Comparison of ENCODE assay signal across 13 mouse cellular contexts in genomic region chr2:75019459-75019858, GRCm38 (mm10).
A peak's percentile ranks its signal among the peaks of the same experiment; 100 is the strongest.
DNase-seq lines count a peak whose midpoint lies in the region; ATAC-seq lines count a peak whose summit lies in the region.
"Had no signal": no experiment of that assay in that cellular context is flagged by ENCODE, and none has a peak within 500 bp of the region (broad histone marks: within the 10 kb centered on the region; RNA-seq: fewer than 3 reads in every experiment).

No protein-coding gene starts in this region.

- no peaks in the 10 kb centered on the region for H3K36me3 ChIP-seq in heart, embryonic 14.5 days (ENCODE audit: control insufficient read depth, insufficient read depth, low read length)
- no peaks in the 10 kb centered on the region for H3K36me3 ChIP-seq in liver, embryonic 11.5 days (ENCODE audit: control insufficient read depth, insufficient read depth, low read length)
- H3K36me3 ChIP-seq: embryonic facial prominence, embryonic 12.5 days; limb, embryonic 12.5 days; neural tube, embryonic 15.5 days had no signal

- no peak overlapping the region for H3K9ac ChIP-seq in heart, embryonic 14.5 days (ENCODE audit: low read length)
- no peak overlapping the region for H3K9ac ChIP-seq in liver, embryonic 11.5 days (ENCODE audit: low read depth, low read length)
- H3K9ac ChIP-seq: embryonic facial prominence, embryonic 12.5 days; limb, embryonic 12.5 days; neural tube, embryonic 15.5 days had no signal

- H3K4me3 ChIP-seq in heart, embryonic 14.5 days (ENCODE audit: control insufficient read depth in 1 of 2, insufficient read depth in 1 of 2, low read depth in 1 of 2, low read length in 2 of 2), result no peak overlapping the region
- H3K4me3 ChIP-seq in liver, embryonic 11.5 days (ENCODE audit: low read depth, low read length), result no peak overlapping the region
- H3K4me3 ChIP-seq: embryonic facial prominence, embryonic 12.5 days; limb, embryonic 12.5 days; neural tube, embryonic 15.5 days had no signal

- no peaks in the 10 kb centered on the region for H3K9me3 ChIP-seq in heart, embryonic 14.5 days (ENCODE audit: control insufficient read depth, low read length)
- H3K9me3 ChIP-seq in liver, embryonic 11.5 days (ENCODE audit: control insufficient read depth, low read length), result no peaks in the 10 kb centered on the region
- H3K9me3 ChIP-seq: embryonic facial prominence, embryonic 12.5 days; limb, embryonic 12.5 days; neural tube, embryonic 15.5 days had no signal

- H3K4me2 ChIP-seq in heart, embryonic 14.5 days (ENCODE audit: low read length), result no peak overlapping the region
- H3K4me2 ChIP-seq in liver, embryonic 11.5 days, result no peak overlapping the region
- H3K4me2 ChIP-seq: embryonic facial prominence, embryonic 12.5 days; limb, embryonic 12.5 days; neural tube, embryonic 15.5 days had no signal

- DNase-seq in 416B (ENCODE audit: low read depth), result peak; percentile 16
- peak; percentile 20 to 60 for DNase-seq in CD8-positive naive resting alpha-beta T cell, adult 2 months (ENCODE audit: low read depth in 2 of 2, low spot score in 2 of 2)
- peak; percentile 24 to 40 for DNase-seq in kidney, postnatal 4 days
- DNase-seq in retina, postnatal 1 day, result no peak
- DNase-seq in liver, embryonic 11.5 days (ENCODE audit: low spot score), result no peak
- no peak for DNase-seq in ovary, adult 18-20 months (ENCODE audit: low spot score)
- DNase-seq in left cerebral cortex, adult 18-20 months (ENCODE audit: low spot score in 2 of 2), result no peak

- no peak overlapping the region; a peak in 2 of 4 replicates for H3K27ac ChIP-seq in heart, embryonic 14.5 days (replicated peaks in 1 of 2; ENCODE audit: control insufficient read depth in 1 of 2, insufficient read depth in 1 of 2, low read depth in 2 of 2, low read length in 2 of 2)
- no peak overlapping the region for H3K27ac ChIP-seq in liver, embryonic 11.5 days (ENCODE audit: low read depth, low read length)
- H3K27ac ChIP-seq: embryonic facial prominence, embryonic 12.5 days; limb, embryonic 12.5 days; neural tube, embryonic 15.5 days had no signal

- 0 out of 2 replicates have a peak, but pooled peaks have one; percentile 35 for ATAC-seq in heart, embryonic 14.5 days (ENCODE audit: insufficient number of reproducible peaks, insufficient read depth, low FRiP score, low read depth)
- ATAC-seq in liver, embryonic 11.5 days (replicated peaks; ENCODE audit: low FRiP score), result no peak
- ATAC-seq: intestine, embryonic 16.5 days; Patski had no signal

- H3K4me1 ChIP-seq in heart, embryonic 14.5 days (ENCODE audit: control insufficient read depth in 2 of 2, insufficient read depth in 2 of 2, low read length in 2 of 2), result peaks cover 0 to 5% of the 10 kb centered on the region in 2 experiments; a peak in 2 of 4 replicates
- H3K4me1 ChIP-seq in liver, embryonic 11.5 days (replicated peaks; ENCODE audit: control insufficient read depth, insufficient read depth, low read length), result no peaks in the 10 kb centered on the region

- 58% methylated on average over 7 of the region's 7 CpGs for WGBS in heart, embryonic 14.5 days
- 41% methylated on average over 7 of the region's 7 CpGs for WGBS in liver, embryonic 11.5 days

- no peaks in the 10 kb centered on the region for H3K27me3 ChIP-seq in heart, embryonic 14.5 days (ENCODE audit: control insufficient read depth, insufficient read depth, low read length)
- H3K27me3 ChIP-seq in liver, embryonic 11.5 days (replicated peaks; ENCODE audit: control insufficient read depth, insufficient read depth, low read length), result no peaks in the 10 kb centered on the region
- H3K27me3 ChIP-seq: embryonic facial prominence, embryonic 12.5 days; neural tube, embryonic 15.5 days; Patski had no signal

Comparison
In these comparisons a context has a peak if more than half of its experiments do, and no peak if none do; other contexts are left out.
1. DNase-seq: peak in 416B (single experiment), CD8-positive naive resting alpha-beta T cell, adult 2 months (2 of 2) and kidney, postnatal 4 days (2 of 2); none in retina, postnatal 1 day (single experiment), liver, embryonic 11.5 days (single experiment), ovary, adult 18-20 months (single experiment) and left cerebral cortex, adult 18-20 months (0 of 2).